Mouse (Mus musculus): Measurements from ENCODE around the gene Gm21987. TPM values are rescaled to one million over a fixed set of nuclear protein-coding genes. Genes with fewer than 3 reads are reported as not detected.

Gm21987 gene
- polyA plus RNA-seq, 1 experiment = not detected

GRCm38 (mm10) chr16:38395060-38395730 lies 48.4 kb downstream of the Gm21987 start:
- peaks cover 10% of the 10 kb centered on the region for H3K4me1 ChIP-seq (ENCODE audit: control insufficient read depth, insufficient read depth, low read length)
- H3K4me3 ChIP-seq (replicated peaks; ENCODE audit: extremely low read depth, low read depth, low read length) = no peak overlapping the region
- 48% methylated on average over 6 of the region's 6 CpGs for WGBS
- TF ChIP-seq CTCF (IDR thresholded peaks at IDR 0.05; ENCODE audit: insufficient read depth, low read length) = no peak
- no peak for TF ChIP-seq POLR2A (IDR thresholded peaks at IDR 0.05; ENCODE audit: borderline replicate concordance, extremely low read depth, low read depth, low read length)
- no peak for DNase-seq

GRCm38 (mm10) chr16:38396155-38396554 lies 49.3 kb downstream of the Gm21987 start:
- DNase-seq = peak; percentile 40
- 32% methylated on average over 13 of the region's 13 CpGs for WGBS
- Histone ChIP-seq H3K4me3 (replicated peaks; ENCODE audit: extremely low read depth, low read depth, low read length) (no peak overlapping the region), H3K4me1 (ENCODE audit: control insufficient read depth, insufficient read depth, low read length) (peaks cover 10% of the 10 kb centered on the region)
- TF ChIP-seq POLR2A (IDR thresholded peaks at IDR 0.05; ENCODE audit: borderline replicate concordance, extremely low read depth, low read depth, low read length) (no peak), CTCF (IDR thresholded peaks at IDR 0.05; ENCODE audit: insufficient read depth, low read length) (no peak)

DNA sequence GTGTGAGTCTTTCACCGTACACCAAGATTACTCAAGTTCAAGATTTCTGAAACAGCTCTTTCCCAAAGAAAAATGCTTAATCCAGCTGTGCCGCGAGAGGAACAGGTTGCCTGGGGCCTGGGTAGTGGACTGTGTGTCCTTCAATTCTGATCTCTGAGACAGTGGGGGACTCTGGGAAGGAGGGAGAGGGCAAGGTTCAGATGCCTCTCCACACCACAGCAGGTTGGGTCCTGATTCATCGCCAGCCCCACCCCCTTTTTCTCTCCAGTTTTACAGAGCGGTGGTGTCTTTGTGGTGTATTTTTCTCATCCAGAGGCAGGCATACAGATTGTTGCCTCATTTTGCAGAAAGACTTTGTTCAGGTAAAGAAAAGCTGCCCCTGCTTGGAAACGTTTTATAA lies 51.4 kb downstream of the Gm21987 start:
- 93% methylated on average over 6 of the region's 6 CpGs for WGBS
- TF ChIP-seq CTCF (IDR thresholded peaks at IDR 0.05; ENCODE audit: insufficient read depth, low read length) (no peak), POLR2A (IDR thresholded peaks at IDR 0.05; ENCODE audit: borderline replicate concordance, extremely low read depth, low read depth, low read length) (no peak)
- Histone ChIP-seq H3K4me3 (replicated peaks; ENCODE audit: extremely low read depth, low read depth, low read length) (no peak overlapping the region), H3K4me1 (ENCODE audit: control insufficient read depth, insufficient read depth, low read length) (peaks cover 10% of the 10 kb centered on the region)
- DNase-seq = no peak

- Histone ChIP-seq H3K4me1 (ENCODE audit: control insufficient read depth, insufficient read depth, low read length) (peaks cover 10% of the 10 kb centered on the region), H3K4me3 (replicated peaks; ENCODE audit: extremely low read depth, low read depth, low read length) (no peak overlapping the region)
- DNase-seq = no peak
- TF ChIP-seq POLR2A (IDR thresholded peaks at IDR 0.05; ENCODE audit: borderline replicate concordance, extremely low read depth, low read depth, low read length) = no peak
- TF ChIP-seq CTCF (IDR thresholded peaks at IDR 0.05; ENCODE audit: insufficient read depth, low read length) = no peak
- WGBS = 60% methylated on average over 3 of the region's 3 CpGs
Observed at GRCm38 (mm10) chr16:38399076-38399475, 52.2 kb downstream of the Gm21987 start.

GRCm38 (mm10) chr16:38399531-38400231 lies 52.8 kb downstream of the Gm21987 start:
- WGBS = 9% methylated on average over 17 of the region's 17 CpGs

DNA sequence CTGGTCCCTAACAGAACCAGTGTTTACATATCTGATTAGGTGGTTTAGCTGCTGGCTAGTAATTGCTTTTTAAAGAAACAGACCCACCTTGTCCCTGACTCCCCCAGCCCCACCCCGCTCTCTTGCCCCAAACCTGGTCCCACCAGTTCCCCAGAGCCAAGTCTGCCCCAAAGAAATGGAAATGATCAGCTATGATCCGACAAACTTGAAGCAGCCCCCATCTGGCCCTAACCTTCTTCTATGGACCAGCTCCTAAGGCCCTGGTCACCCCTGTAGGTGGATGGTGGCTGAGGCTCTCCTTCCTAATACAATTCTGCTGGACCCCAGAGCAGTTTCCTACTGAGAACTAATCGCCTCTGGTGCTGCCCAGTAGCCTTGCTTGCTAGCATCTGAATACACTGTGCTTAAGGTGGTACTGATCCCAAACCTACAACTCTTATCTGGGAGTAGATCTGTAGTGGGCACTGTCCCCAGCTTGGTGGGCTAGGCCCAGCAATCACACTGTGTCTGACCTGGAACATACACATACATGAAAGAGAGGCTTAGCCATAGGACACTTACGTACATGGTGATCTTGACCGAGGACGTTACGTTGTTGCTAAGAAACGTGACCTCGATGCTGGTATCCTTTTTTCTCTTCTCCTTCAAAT lies 53.6 kb downstream of the Gm21987 start:
- no peak for DNase-seq
- WGBS = 73% methylated on average over 9 of the region's 9 CpGs
- peaks cover 10% of the 10 kb centered on the region for H3K4me1 ChIP-seq (ENCODE audit: control insufficient read depth, insufficient read depth, low read length)
- TF ChIP-seq CTCF (IDR thresholded peaks at IDR 0.05; ENCODE audit: insufficient read depth, low read length) = no peak
- no peak overlapping the region for H3K4me3 ChIP-seq (replicated peaks; ENCODE audit: extremely low read depth, low read depth, low read length)

More at GRCm38 (mm10) chr16:38399531-38400231, 52.8 kb downstream of the Gm21987 start:
- peaks cover 10% of the 10 kb centered on the region for H3K4me1 ChIP-seq (ENCODE audit: control insufficient read depth, insufficient read depth, low read length)
- peak; percentile 21 for DNase-seq
- peak overlapping the region; percentile 38 for H3K4me3 ChIP-seq (replicated peaks; ENCODE audit: extremely low read depth, low read depth, low read length)
- TF ChIP-seq POLR2A (IDR thresholded peaks at IDR 0.05; ENCODE audit: borderline replicate concordance, extremely low read depth, low read depth, low read length) = peak; percentile 49; the same call in 1 of the 2 replicates
- no peak for TF ChIP-seq CTCF (IDR thresholded peaks at IDR 0.05; ENCODE audit: insufficient read depth, low read length)

DNA sequence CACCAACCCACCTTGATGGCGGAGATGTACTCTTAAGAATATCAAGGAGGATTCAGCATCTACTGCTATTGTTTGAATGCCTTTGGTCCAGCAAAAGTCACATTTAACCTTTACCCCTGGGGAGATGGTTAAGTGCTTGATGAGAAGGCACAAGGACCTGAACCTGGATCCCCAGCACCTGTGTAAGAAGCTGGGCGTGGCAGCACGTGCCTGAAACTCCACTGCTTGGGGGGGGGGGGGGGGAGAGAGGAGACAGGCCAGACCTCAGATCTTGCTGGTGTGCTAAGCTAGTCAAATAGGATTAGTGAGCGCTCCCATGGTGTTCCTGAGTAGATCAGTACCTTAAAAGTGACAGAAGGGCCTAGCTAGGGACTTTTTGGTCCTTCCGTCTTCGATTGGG lies 54.6 kb downstream of the Gm21987 start:
- peaks cover 10% of the 10 kb centered on the region for H3K4me1 ChIP-seq (ENCODE audit: control insufficient read depth, insufficient read depth, low read length)
- H3K4me3 ChIP-seq (replicated peaks; ENCODE audit: extremely low read depth, low read depth, low read length) = no peak overlapping the region
- 83% methylated on average over 6 of the region's 6 CpGs for WGBS
- DNase-seq = no peak
- no peak for TF ChIP-seq CTCF (IDR thresholded peaks at IDR 0.05; ENCODE audit: insufficient read depth, low read length)
- TF ChIP-seq POLR2A (IDR thresholded peaks at IDR 0.05; ENCODE audit: borderline replicate concordance, extremely low read depth, low read depth, low read length) = no peak

GRCm38 (mm10) chr16:38403639-38404038 lies 56.8 kb downstream of the Gm21987 start:
- no peak for TF ChIP-seq CTCF (IDR thresholded peaks at IDR 0.05; ENCODE audit: insufficient read depth, low read length)
- no peak for TF ChIP-seq POLR2A (IDR thresholded peaks at IDR 0.05; ENCODE audit: borderline replicate concordance, extremely low read depth, low read depth, low read length)
- no peak for DNase-seq
- Histone ChIP-seq H3K4me3 (replicated peaks; ENCODE audit: extremely low read depth, low read depth, low read length) (no peak overlapping the region), H3K4me1 (ENCODE audit: control insufficient read depth, insufficient read depth, low read length) (peaks cover 10% of the 10 kb centered on the region)
- WGBS = 72% methylated on average over 7 of the region's 7 CpGs

DNA sequence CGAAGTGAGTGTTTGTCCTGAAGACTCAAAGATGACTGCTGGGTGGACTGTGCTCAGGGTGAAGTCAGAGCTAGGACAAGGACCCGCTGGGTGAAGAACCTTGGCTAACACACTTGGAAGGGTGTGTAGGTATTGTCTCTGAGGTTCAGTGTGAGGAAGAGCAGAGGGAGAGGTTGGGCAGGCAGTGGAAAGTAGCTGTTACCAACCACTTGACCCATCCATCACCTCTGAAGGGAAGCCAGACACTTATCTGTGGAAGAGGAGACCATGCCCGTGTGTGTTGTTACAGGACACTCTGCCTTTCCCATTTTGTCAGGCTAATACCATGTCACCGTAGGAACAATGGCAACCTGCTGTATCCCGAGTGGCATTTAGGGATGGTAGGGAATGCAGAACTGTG lies 59.5 kb downstream of the Gm21987 start:
- DNase-seq = no peak
- Histone ChIP-seq H3K4me1 (ENCODE audit: control insufficient read depth, insufficient read depth, low read length) (no peaks in the 10 kb centered on the region), H3K4me3 (replicated peaks; ENCODE audit: extremely low read depth, low read depth, low read length) (no peak overlapping the region)
- TF ChIP-seq CTCF (IDR thresholded peaks at IDR 0.05; ENCODE audit: insufficient read depth, low read length) (no peak), POLR2A (IDR thresholded peaks at IDR 0.05; ENCODE audit: borderline replicate concordance, extremely low read depth, low read depth, low read length) (no peak)
- WGBS = 69% methylated on average over 5 of the region's 5 CpGs

Data from lung, adult 2 months (tissue).